Mouse (Mus musculus): ENCODE measurements around the gene Mrvi1.

Mrvi1 gene

GRCm38 (mm10) chr7:110982764-110983163 is 503 bp upstream of the Mrvi1 start:
- no peak for DNase-seq (ENCODE audit: extremely low read depth, low read depth, low spot score)

GRCm38 (mm10) chr7:110981036-110981435 is 1.2 kb downstream of the Mrvi1 start:
- no peak for DNase-seq (ENCODE audit: extremely low read depth, low read depth, low spot score)

DNA sequence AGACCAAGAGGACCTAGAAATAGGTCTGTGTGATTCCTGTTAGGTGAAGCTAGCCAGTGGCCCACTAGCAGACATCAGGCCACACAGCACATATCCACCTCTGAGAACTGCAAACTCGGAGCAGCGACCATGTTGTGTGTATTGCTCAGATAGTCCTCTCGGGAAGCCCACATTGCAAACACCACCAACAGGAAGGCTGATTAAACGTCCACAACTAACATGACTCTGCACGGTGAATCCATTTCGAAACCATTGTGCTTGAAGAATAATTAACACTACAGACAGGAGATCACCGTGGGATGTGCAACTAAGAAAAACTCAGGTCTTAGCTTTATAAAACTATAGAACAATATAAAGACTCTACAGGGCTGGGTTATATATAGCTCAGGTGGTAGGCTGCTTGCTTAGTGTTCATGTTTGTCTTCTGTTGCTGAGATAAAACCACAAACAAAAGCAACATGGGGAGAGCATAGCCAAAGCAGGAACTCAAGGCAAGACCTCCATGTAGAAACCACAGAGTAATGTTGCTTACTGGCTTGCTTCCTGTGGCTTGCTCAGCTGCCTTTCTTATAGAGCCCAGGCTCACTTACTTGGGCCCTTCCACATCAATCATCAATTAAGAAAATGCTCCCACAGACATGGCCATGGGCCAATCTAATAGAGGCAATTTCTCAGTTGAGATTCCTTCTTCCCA is 4.4 kb downstream of the Mrvi1 start:
- no peak for DNase-seq (ENCODE audit: extremely low read depth, low read depth, low spot score)

GRCm38 (mm10) chr7:110973450-110973849 is 8.8 kb downstream of the Mrvi1 start:
- no peak for DNase-seq (ENCODE audit: extremely low read depth, low read depth, low spot score)

DNA sequence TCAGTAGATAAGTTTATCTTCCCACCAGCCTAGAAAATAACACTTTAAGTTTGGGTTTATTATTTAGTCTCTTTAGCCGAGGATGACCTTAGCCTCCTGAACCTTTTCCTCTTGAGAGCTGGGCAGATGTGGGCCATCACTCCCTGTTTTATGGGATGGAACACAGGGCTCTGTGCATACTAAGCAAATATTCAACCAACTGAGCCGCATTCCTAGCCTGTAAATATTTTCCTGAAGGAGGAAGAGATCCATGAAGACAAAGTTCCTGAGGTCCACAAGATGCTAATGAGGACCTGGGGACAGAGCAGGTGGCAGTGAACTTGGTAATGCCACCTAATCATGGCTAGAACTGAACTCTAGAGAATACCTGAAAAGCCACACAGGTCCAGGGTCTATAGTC is 9.5 kb downstream of the Mrvi1 start:
- DNase-seq (ENCODE audit: extremely low read depth, low read depth, low spot score), result no peak

- no peak for DNase-seq (ENCODE audit: extremely low read depth, low read depth, low spot score)
Measured at GRCm38 (mm10) chr7:110967373-110967772, 14.9 kb downstream of the Mrvi1 start.

DNA sequence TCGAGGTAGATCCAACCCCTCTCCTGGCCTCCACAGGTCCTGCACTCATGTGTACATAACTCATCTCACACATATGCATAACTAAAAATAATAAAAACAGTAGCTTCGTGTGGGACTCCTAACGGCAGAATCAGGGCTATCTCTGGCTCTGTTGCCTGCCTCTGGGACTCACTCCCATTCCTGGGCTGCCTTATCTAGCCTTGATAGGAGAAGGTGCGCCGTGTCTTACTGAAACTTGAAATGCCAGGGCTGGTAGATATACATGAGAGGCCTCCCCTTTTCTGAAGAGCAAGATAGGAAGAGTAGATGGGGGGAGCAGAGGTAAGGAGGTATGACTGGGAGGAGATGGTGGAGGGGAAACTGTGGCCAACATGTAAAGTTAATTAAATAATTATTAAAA is 15.4 kb downstream of the Mrvi1 start:
- no peak for DNase-seq (ENCODE audit: extremely low read depth, low read depth, low spot score)

GRCm38 (mm10) chr7:110965387-110965786 is 16.9 kb downstream of the Mrvi1 start:
- no peak for DNase-seq (ENCODE audit: extremely low read depth, low read depth, low spot score)

DNA sequence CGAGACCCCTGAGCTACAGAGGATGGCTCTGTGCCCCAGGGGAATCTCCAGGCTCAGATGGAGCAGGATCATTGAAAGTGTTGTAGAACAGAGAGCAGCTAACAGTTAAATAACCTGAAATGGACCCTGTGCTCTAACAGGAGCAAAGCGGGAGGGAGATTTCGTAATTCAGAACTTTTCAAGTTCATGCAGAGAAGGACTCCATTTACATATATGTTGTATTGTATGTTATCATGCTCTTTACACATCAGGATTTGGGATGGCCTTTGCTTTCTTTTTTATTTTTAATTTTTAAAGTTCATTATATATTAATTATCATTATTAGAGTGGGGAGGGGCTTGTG is 18.6 kb downstream of the Mrvi1 start:
- DNase-seq (ENCODE audit: extremely low read depth, low read depth, low spot score), result no peak

DNA sequence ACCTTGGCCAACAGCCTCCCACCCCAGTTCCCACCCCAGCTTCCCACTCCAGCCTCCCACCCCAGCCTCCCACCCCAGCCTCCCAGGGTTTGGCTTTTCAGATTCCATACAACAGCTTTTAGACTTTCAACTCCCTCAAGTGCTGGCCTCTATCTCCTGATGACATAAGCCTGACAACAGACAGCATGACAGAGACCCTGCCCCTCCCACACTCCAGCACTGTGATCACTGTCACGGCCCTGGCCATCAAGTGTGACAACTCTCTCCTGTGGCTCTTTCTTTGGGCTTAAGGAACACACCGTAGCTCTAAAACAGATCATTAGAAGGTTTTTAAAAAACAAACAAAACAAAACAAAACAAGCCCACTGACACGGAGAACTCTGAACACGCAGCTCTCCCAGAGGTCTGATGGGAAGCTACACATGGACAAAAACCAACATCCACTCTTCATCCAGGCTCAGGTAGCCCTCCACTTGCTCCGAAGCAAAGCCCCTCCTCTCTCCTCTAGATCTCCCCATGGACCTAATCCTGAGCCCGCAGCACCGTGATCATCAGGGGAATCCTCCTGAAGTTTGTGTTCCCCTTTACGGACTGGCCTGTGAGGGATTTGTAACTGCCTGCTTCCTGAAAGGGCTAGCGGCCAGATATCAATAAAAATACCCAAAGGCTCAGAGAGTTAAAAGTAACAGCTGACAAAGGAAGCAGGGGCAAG is 19.2 kb downstream of the Mrvi1 start:
- no peak for DNase-seq (ENCODE audit: extremely low read depth, low read depth, low spot score)

- DNase-seq (ENCODE audit: extremely low read depth, low read depth, low spot score), result no peak
Measured at GRCm38 (mm10) chr7:110962497-110962896, 19.8 kb downstream of the Mrvi1 start.

GRCm38 (mm10) chr7:110956422-110957170 is 25.7 kb downstream of the Mrvi1 start:
- DNase-seq (ENCODE audit: extremely low read depth, low read depth, low spot score), result no peak

GRCm38 (mm10) chr7:110955576-110955975 is 26.7 kb downstream of the Mrvi1 start:
- DNase-seq (ENCODE audit: extremely low read depth, low read depth, low spot score), result no peak

- no peak for DNase-seq (ENCODE audit: extremely low read depth, low read depth, low spot score)
Measured at GRCm38 (mm10) chr7:110954072-110954858, 28.0 kb downstream of the Mrvi1 start.

GRCm38 (mm10) chr7:110953210-110953609 is 29.1 kb downstream of the Mrvi1 start:
- DNase-seq (ENCODE audit: extremely low read depth, low read depth, low spot score), result no peak

- DNase-seq (ENCODE audit: extremely low read depth, low read depth, low spot score), result no peak
Measured at GRCm38 (mm10) chr7:110950621-110950925, 31.7 kb downstream of the Mrvi1 start.

DNA sequence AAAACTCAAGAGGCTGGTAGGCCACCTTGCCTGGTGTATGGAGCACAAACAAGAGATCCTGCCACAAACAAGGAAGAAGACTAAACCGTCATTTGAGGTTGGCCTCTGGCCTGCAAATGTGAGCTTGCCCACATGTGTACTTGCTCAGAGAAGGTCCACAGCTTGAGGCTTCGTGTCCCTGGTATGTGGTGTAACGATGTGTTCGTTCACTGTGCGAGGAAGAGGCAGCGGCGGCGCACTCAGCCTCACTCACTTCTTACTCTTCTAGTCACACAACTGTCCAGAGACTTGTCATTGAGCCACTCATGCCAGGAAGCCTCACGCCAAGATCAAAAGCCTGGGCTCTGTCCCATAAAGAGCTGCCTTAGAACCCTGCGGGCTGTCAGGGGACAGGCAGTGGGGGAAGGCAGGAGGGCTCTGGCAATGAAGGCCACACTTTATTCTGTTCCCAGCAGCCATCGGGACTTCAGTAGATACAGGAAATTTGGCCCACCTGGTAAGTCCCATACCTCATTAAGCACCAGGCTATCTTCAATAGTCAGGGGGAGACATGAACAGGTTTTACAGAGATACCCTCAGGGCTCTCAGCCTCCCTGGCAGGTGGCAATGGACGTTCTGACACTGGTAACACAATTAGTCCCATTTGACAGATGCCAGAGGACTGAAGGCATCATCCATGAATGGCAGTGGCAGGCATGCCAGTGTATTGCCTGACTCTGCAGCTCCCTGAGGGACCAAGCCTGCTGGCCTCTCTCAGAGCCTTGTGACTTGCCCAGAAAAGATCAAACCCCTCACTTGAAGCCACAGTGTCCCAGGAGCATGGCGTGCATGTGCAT is 32.3 kb downstream of the Mrvi1 start:
- no peak for DNase-seq (ENCODE audit: extremely low read depth, low read depth, low spot score)

DNA sequence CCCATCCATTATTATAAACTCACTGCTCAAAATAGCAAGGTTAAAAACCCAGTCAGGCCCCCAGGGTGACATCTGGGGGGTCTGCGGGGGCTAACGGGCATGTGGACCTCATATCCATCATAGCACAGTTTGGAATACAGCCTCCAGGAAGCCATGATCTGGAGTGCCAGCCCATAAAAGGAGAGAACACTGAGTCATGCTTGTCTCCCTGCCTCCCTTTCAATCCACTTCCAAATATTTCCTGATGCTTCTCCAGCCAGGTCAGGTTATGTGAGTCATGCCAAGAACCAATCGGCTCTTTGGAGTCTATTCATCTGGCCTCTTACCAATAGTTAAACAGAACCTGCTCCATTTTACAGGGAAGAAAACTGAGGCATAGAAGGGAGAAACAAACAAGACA is 33.7 kb downstream of the Mrvi1 start:
- no peak for DNase-seq (ENCODE audit: extremely low read depth, low read depth, low spot score)

DNA sequence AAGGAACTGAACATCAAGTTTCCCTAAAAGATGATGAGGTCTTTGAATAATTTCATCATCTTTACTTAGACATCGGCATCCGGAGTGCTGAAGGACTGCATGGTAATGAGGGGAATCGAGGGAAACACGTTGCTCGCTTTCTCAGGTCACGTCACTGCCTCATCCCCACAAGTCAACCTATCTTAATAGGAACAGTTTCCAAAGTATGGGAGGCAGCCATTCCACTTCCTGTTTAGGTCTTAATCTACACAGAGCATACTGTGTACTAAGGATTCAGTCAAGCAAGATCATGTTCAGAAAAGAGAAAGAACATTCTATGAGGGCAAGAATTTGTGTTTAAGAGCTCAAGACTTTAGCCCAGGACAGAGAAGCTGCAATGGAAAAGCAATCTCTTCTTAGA is 34.6 kb downstream of the Mrvi1 start:
- DNase-seq (ENCODE audit: extremely low read depth, low read depth, low spot score), result no peak

GRCm38 (mm10) chr7:110946731-110947130 is 35.5 kb downstream of the Mrvi1 start:
- no peak for DNase-seq (ENCODE audit: extremely low read depth, low read depth, low spot score)

DNA sequence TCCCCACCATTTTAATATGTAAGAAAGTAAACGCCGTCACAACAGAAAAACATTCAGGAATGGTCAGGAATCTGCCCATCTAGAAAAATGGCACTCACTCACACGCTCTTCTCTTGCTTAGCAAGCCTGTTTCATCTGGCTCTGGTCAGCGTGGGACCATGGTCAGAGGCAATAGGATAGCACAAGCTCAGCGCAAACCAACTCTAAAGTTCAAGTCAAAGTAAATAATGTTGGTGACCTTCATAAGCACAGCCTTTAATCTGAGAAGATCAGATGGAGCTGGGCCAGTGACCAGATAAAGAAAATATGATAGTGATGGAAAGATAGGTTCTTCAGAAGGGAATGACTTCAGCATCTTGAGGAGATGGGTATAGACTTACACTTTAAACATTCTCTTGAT is 37.9 kb downstream of the Mrvi1 start:
- no peak for DNase-seq (ENCODE audit: extremely low read depth, low read depth, low spot score)

All from fat pad, adult 2 months (tissue).